Mouse (Mus musculus): ENCODE measurements around the gene Syngap1. TPM values are rescaled to one million over a fixed set of nuclear protein-coding genes. Genes with fewer than 3 reads are reported as not detected.

Gene Syngap1
- polyA plus RNA-seq, 1 experiment from 2014 or later: 2.0 TPM

DNA sequence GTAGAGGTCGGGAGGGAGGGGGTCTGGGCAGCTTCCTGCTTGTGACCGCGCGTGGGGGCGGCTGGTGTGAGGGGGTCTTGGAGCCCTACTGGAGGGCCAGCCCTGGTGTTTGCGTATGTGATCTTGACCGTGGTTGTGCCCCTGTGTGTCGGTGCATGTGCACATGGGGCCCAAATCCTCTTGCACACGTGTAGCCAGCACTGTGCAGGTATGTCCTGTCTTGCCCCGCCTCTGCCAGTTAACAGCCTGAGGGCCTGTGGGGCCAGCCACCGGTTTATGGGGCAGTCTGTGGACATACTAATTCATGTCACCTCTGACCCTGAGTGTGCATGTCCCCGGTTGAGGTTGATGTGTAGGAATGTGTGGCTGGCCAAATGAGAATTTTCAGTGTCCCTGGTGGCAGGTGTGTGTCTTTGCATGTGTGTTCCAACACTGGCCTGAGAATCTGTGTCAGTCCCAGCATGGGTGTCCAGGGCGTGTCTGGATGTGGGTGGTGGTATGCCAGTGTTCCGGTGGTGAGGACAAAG lies 8.1 kb downstream of the Syngap1 start:
- Histone ChIP-seq H3K4me3 (replicated peaks) (peak overlapping the region; percentile 66), H3K9ac (peak overlapping the region; percentile 55; the same call in 1 of the 2 replicates), H3K9me3 (no peaks in the 10 kb centered on the region), H3K27me3 (replicated peaks) (no peaks in the 10 kb centered on the region), H3K4me1 (peaks cover 68% of the 10 kb centered on the region), H3K27ac (peak overlapping the region; percentile 40; the same call in 1 of the 2 replicates), H3K36me3 (no peaks in the 10 kb centered on the region), H3K4me2 (peak overlapping the region; percentile 97)
- peak; percentile 25; the same call in 1 of the 2 replicates for ATAC-seq (ENCODE audit: insufficient read depth, low FRiP score, low read depth)
- WGBS: 10% methylated on average over 10 of the region's 14 CpGs

- no peak overlapping the region for H3K27ac ChIP-seq
- no peak overlapping the region for H3K4me3 ChIP-seq (replicated peaks)
- H3K4me1 ChIP-seq: peaks cover 69% of the 10 kb centered on the region
These were observed 8.8 kb downstream of the Syngap1 start for GRCm38 (mm10) chr17:26949866-26950265.

DNA sequence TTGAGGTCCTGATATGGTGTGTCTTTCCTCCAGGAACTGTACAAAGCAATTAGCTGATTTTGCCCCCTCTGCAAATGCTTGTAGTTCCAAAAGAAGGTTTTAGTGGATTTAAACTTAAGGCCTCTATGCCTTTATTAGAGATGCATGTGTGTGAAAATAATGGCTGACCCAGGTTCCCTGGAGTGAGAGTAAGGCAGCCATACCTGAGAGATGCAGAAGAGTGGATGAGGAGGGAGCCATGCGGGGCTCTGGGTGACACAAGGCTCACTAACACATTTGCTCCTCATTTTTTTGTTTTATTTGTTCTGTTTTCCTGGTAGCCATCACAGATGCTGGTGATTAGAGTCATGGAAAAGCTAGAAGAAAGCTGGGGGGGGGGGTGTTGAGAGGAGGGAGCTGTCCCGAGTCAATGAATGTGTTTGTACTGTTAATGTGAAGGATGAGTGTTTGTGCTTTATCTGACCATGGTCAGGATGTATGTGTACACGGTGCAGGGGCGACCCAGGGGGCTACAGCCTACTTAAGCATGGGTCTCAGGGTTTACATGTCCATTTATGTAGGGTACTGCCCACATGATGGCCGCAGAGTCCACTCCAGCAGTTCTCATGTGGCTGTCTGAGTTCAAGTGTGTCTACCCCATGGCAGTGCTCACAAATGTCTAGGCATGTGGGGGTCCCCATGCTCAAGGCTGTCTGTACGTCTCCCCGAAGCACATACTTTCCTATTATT lies 9.7 kb downstream of the Syngap1 start:
- Histone ChIP-seq H3K9me3 (no peaks in the 10 kb centered on the region), H3K4me1 (peaks cover 65% of the 10 kb centered on the region), H3K9ac (peak overlapping the region; percentile 16; the same call in 1 of the 2 replicates), H3K4me2 (peak overlapping the region; percentile 58), H3K36me3 (peaks cover 9% of the 10 kb centered on the region; the same call in 1 of the 2 replicates), H3K27me3 (replicated peaks) (no peaks in the 10 kb centered on the region), H3K4me3 (replicated peaks) (peak overlapping the region; percentile 33), H3K27ac (peak overlapping the region; percentile 16; the same call in 1 of the 2 replicates)
- ATAC-seq (ENCODE audit: insufficient read depth, low FRiP score, low read depth): no peak
- 26% methylated on average over 7 of the region's 7 CpGs for WGBS

More at GRCm38 (mm10) chr17:26949866-26950265, 8.8 kb downstream of the Syngap1 start:
- Histone ChIP-seq H3K9me3 (no peaks in the 10 kb centered on the region), H3K4me2 (peak overlapping the region; percentile 97; the same call in 1 of the 2 replicates), H3K9ac (no peak overlapping the region), H3K27me3 (replicated peaks) (no peaks in the 10 kb centered on the region), H3K36me3 (peaks cover 2% of the 10 kb centered on the region; the same call in 1 of the 2 replicates)
- 53% methylated on average over 5 of the region's 5 CpGs for WGBS
- ATAC-seq (ENCODE audit: insufficient read depth, low FRiP score, low read depth): no peak

DNA sequence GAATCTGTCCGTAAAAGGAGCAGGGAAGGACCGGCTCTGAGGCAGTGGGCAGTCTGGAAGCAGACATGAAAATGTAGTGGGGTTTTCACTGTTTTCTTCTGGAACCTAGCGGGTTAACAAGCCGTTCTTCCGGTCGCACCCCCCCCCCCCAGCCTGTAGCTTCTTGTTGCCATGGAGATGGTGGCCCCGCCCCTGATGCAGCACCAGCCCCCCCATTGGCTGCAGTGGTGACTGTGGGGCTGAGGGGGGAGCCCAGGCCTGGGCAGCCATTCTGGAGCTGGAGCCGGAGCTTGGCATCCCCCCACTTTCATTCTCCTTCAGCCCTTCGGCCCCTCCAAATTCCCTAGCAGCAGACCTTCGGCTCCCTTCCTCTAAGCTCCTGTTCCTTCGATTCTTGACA lies 10.4 kb downstream of the Syngap1 start:
- Histone ChIP-seq H3K9ac (peak overlapping the region; percentile 16; the same call in 1 of the 2 replicates), H3K27ac (peak overlapping the region; percentile 16; the same call in 1 of the 2 replicates), H3K36me3 (peaks cover 9% of the 10 kb centered on the region; the same call in 1 of the 2 replicates), H3K9me3 (no peaks in the 10 kb centered on the region), H3K4me1 (peaks cover 58% of the 10 kb centered on the region), H3K4me3 (replicated peaks) (peak overlapping the region; percentile 33), H3K27me3 (replicated peaks) (no peaks in the 10 kb centered on the region), H3K4me2 (peak overlapping the region; percentile 58)
- ATAC-seq (ENCODE audit: insufficient read depth, low FRiP score, low read depth): no peak
- 2% methylated on average over 9 of the region's 11 CpGs for WGBS

GRCm38 (mm10) chr17:26951952-26952877 lies 11.2 kb downstream of the Syngap1 start:
- 16% methylated on average over 22 of the region's 23 CpGs for WGBS
- H3K27ac ChIP-seq: no peak overlapping the region
- ATAC-seq (ENCODE audit: insufficient read depth, low FRiP score, low read depth): no peak

DNA sequence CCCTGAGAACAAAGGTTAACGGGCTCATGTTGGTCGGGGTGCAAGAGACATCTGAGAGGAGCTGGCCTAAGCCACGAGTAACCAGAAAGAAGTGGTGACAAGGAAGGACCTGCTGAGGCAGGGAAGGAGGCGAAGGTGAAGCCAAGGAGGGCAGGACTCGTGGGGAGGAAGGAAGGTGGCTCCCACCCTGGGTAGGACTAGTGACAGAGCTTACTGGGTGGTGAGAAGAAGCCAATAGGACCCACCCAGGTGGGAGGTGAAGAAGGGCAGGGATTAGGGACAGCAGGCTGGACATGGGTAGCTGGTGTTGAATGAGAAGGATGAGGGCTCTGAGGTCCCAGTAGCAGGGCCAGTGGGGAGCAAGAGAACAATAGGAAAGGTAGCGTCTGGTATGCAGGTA lies 12.1 kb downstream of the Syngap1 start:
- Histone ChIP-seq H3K4me2 (peak overlapping the region; percentile 26; the same call in 1 of the 2 replicates), H3K27ac (no peak overlapping the region), H3K9ac (no peak overlapping the region), H3K4me1 (peaks cover 47% of the 10 kb centered on the region), H3K4me3 (replicated peaks) (no peak overlapping the region), H3K27me3 (replicated peaks) (no peaks in the 10 kb centered on the region), H3K9me3 (no peaks in the 10 kb centered on the region), H3K36me3 (peaks cover 9% of the 10 kb centered on the region; the same call in 1 of the 2 replicates)
- no peak for ATAC-seq (ENCODE audit: insufficient read depth, low FRiP score, low read depth)
- 41% methylated on average over 6 of the region's 6 CpGs for WGBS

More at GRCm38 (mm10) chr17:26951952-26952877, 11.2 kb downstream of the Syngap1 start:
- Histone ChIP-seq H3K9ac (no peak overlapping the region), H3K36me3 (peaks cover 9% of the 10 kb centered on the region; the same call in 1 of the 2 replicates), H3K27me3 (replicated peaks) (no peaks in the 10 kb centered on the region), H3K4me3 (replicated peaks) (peak overlapping the region; percentile 33), H3K9me3 (no peaks in the 10 kb centered on the region), H3K4me2 (peak overlapping the region; percentile 58), H3K4me1 (peaks cover 54% of the 10 kb centered on the region)

DNA sequence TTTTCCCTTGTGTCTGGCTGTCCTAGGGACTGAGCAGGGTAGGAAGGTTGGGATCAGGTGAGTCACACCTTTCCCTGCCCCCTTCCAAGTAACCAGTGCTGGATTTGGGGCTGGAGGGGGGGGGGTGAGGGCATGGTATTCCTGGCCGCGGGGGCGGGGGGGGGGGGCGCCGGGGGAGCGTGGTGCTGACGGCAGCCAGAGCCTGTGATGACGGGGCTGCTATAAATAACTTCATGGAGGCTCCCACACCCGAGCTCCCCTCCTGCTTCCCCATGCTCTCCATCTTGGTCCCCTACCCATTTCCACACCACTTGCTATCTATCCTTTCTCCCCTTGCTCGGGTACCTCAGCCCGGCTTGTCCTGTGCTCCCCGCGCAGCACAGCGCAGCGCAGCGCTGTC lies 12.7 kb downstream of the Syngap1 start:
- peaks cover 43% of the 10 kb centered on the region for H3K4me1 ChIP-seq
- H3K9ac ChIP-seq: no peak overlapping the region
- no peaks in the 10 kb centered on the region for H3K9me3 ChIP-seq
- ATAC-seq (ENCODE audit: insufficient read depth, low FRiP score, low read depth): no peak
- peak overlapping the region; percentile 26 for H3K4me2 ChIP-seq
- 24% methylated on average over 15 of the region's 16 CpGs for WGBS
- no peak overlapping the region for H3K27ac ChIP-seq
- H3K4me3 ChIP-seq (replicated peaks): no peak overlapping the region
- no peaks in the 10 kb centered on the region for H3K27me3 ChIP-seq (replicated peaks)
- peaks cover 9% of the 10 kb centered on the region; the same call in 1 of the 2 replicates for H3K36me3 ChIP-seq

- no peak for ATAC-seq (ENCODE audit: insufficient read depth, low FRiP score, low read depth)
- Histone ChIP-seq H3K9me3 (no peaks in the 10 kb centered on the region), H3K4me3 (replicated peaks) (no peak overlapping the region), H3K4me2 (no peak overlapping the region), H3K36me3 (peaks cover 21% of the 10 kb centered on the region; the same call in 1 of the 2 replicates), H3K27ac (no peak overlapping the region), H3K27me3 (replicated peaks) (no peaks in the 10 kb centered on the region), H3K9ac (no peak overlapping the region), H3K4me1 (peaks cover 26% of the 10 kb centered on the region)
- 63% methylated on average over 5 of the region's 5 CpGs for WGBS
These were observed 15.3 kb downstream of the Syngap1 start for GRCm38 (mm10) chr17:26956309-26956708.

GRCm38 (mm10) chr17:26956895-26957294 lies 15.8 kb downstream of the Syngap1 start:
- Histone ChIP-seq H3K36me3 (peaks cover 25% of the 10 kb centered on the region; the same call in 1 of the 2 replicates), H3K4me3 (replicated peaks) (no peak overlapping the region), H3K4me2 (no peak overlapping the region), H3K27ac (no peak overlapping the region), H3K4me1 (peaks cover 21% of the 10 kb centered on the region), H3K27me3 (replicated peaks) (no peaks in the 10 kb centered on the region), H3K9me3 (no peaks in the 10 kb centered on the region), H3K9ac (no peak overlapping the region)
- 83% methylated on average over 18 of the region's 18 CpGs for WGBS
- ATAC-seq (ENCODE audit: insufficient read depth, low FRiP score, low read depth): peak; percentile 40; the same call in 1 of the 2 replicates

DNA sequence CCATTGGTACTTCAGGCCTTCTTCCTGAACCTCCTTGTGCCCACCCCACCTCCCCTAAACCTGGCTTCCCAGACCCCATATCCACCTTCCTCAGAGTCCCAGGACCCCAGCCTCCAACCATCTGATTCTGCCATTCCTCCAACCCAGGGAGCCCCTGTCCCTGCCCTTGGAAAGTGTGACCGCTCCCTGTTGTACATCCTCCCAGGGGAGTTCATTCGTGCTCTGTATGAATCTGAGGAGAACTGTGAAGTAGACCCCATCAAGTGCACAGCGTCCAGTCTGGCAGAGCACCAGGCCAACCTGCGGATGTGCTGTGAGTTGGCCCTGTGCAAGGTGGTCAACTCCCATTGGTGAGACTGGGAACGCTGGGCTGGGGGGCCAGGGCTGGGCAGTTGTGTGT lies 16.8 kb downstream of the Syngap1 start:
- no peak overlapping the region for H3K27ac ChIP-seq
- WGBS: 93% methylated on average over 5 of the region's 5 CpGs
- no peaks in the 10 kb centered on the region for H3K9me3 ChIP-seq
- no peaks in the 10 kb centered on the region for H3K27me3 ChIP-seq (replicated peaks)
- H3K4me1 ChIP-seq: peaks cover 12% of the 10 kb centered on the region
- no peak for ATAC-seq (ENCODE audit: insufficient read depth, low FRiP score, low read depth)
- H3K36me3 ChIP-seq: peaks cover 32% of the 10 kb centered on the region; the same call in 1 of the 2 replicates
- H3K4me2 ChIP-seq: no peak overlapping the region
- no peak overlapping the region for H3K9ac ChIP-seq
- H3K4me3 ChIP-seq (replicated peaks): no peak overlapping the region

DNA sequence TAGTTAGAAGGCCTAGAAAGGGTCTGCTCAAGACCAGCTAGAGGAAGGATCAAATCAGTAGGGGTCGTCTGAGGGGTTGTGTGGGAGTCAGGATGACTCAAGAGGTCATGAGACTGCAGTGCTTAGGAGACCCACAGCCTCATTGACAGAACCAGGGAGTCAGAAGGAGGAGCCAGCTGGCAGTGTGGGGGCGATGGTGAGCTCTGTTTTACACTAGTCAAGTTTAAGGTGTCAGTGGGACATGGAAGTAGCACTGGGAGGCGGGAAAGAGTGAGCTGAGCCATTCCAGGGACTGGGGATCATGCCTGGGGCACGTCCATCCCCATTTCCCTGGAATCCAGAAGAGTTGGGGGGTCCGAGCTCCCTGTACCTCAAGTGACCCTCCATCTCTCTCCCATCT lies 17.8 kb downstream of the Syngap1 start:
- no peaks in the 10 kb centered on the region for H3K9me3 ChIP-seq
- no peak overlapping the region for H3K9ac ChIP-seq
- ATAC-seq (ENCODE audit: insufficient read depth, low FRiP score, low read depth): no peak
- H3K27me3 ChIP-seq (replicated peaks): no peaks in the 10 kb centered on the region
- H3K4me3 ChIP-seq (replicated peaks): no peak overlapping the region
- H3K36me3 ChIP-seq: peaks cover 32% of the 10 kb centered on the region; the same call in 1 of the 2 replicates
- H3K4me1 ChIP-seq: peaks cover 3% of the 10 kb centered on the region
- WGBS: 57% methylated on average over 5 of the region's 5 CpGs
- H3K4me2 ChIP-seq: no peak overlapping the region
- no peak overlapping the region for H3K27ac ChIP-seq

Data from stomach, embryonic 15.5 days (tissue).